Mouse (Mus musculus) bone marrow macrophage, adult 2 months (primary cell): ENCODE measurements around the gene Olfr1294. TPM values are rescaled to one million over a fixed set of nuclear protein-coding genes. Genes with fewer than 3 reads are reported as not detected.

ENCODE experiments used
- H3K27ac ChIP-seq: 2 replicates; pipeline ENCODE4 v1.5.1; 2012; ENCODE audit warnings: low read depth, low read length; ENCODE audit not compliant: insufficient read depth
- H3K4me1 ChIP-seq: 2 replicates; pipeline ENCODE4 v1.6.1; 2012; ENCODE audit warnings: low read length; ENCODE audit not compliant: control insufficient read depth, insufficient read depth
- H3K4me3 ChIP-seq: 2 replicates; pipeline ENCODE4 v1.5.1; 2012; ENCODE audit warnings: mild to moderate bottlenecking, low read length, moderate library complexity; ENCODE audit not compliant: insufficient read depth
- CTCF ChIP-seq: IDR thresholded peaks from 2 replicates; pipeline ENCODE4 v1.5.1; 2012; ENCODE audit warnings: low read depth, mild to moderate bottlenecking, low read length, moderate library complexity
- POLR2A ChIP-seq: IDR thresholded peaks from 2 replicates; pipeline ENCODE4 v1.6.1; 2012; ENCODE audit warnings: mild to moderate bottlenecking, low read depth, low read length, borderline replicate concordance
- polyA plus RNA-seq: library from polyadenylated mRNA; stranded (reverse); fragments of >200 nt; gene quantifications from 2 replicates; pipeline ENCODE4 v1.2.4, GENCODE M21; 2012; ENCODE audit not compliant: missing spikeins, insufficient read depth, insufficient read length

Gene Olfr1294
- polyA plus RNA-seq = not detected in 2 replicates

DNA sequence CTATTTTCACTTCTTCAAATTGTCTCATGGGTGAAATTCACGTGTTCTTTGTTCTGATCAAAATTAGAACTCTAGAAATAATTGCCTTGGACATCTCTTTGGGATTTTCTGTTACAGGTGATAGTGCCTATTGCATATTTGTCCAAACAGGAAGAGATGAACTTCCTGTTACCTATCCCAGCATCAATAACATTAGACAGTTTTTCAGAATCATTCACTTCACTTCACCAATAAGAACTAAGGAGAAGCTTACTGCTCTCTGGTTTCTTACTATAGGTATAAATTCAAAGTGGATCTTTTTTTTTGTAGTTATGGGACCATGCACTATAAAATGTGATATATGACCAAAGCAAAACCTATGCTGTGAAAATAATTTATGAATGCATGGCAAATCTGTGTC, at the start of gene Olfr1294:
Gene Olfr1294 (minus strand): TSS at position 101 of the 400 bp plus-strand sequence.
- Histone ChIP-seq H3K27ac (no peak within 1 kb of the TSS), H3K4me1 (no peaks in the 10 kb centered on the region), H3K4me3 (no peak within 1 kb of the TSS)
- TF ChIP-seq CTCF (no peak), POLR2A (no peak)

DNA sequence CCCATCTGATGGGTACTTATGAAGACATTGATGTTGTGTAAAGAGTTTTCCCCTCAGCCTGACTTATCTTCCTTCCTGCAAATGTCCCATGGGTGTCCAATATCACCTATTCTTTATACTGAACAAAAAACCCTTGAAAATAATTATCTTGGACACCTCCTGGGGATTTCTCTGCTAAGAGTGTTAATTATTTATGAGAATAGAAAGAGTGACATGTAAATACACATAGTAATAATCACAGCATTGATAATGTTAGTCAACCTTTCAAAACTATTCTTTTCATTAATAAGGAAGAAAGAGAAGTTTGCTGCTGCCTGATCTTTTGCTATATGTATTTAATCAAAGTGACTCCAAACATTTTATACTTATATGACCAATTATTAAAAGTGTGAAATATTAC, 29.5 kb upstream of the Olfr1294 start, which contains the start of gene Olfr1295:
Gene Olfr1295 (minus strand): TSS at position 101 of the 400 bp plus-strand sequence.
- no peak within 1 kb of the TSS for H3K4me3 ChIP-seq
- no peak within 1 kb of the TSS for H3K27ac ChIP-seq
- no peak for TF ChIP-seq POLR2A
- no peak for TF ChIP-seq CTCF
- no peaks in the 10 kb centered on the region for H3K4me1 ChIP-seq

DNA sequence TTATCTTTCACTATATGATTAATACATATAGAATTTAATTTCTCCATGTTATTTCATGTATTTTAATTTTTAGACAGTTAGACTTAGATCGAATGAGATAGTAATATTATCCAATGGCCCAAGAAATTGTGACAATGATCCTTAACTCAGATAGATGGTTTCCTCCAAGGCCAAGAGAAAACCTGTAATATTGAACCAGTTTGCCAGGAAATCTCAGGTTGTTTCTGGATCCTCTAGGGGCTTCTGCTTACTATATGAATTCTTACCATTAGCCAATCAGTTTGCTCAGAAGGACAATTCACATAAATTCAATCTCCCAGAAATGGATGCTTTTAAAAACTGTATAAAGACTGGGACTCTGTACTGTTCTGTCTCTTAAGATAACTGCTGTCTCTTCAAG, 15.2 kb downstream of the Olfr1294 start, which contains the start of gene Olfr1293-ps:
Gene Olfr1293-ps (plus strand): TSS at position 301 of the 400 bp plus-strand sequence.
- TF ChIP-seq POLR2A (no peak), CTCF (no peak)
- H3K27ac ChIP-seq = no peak within 1 kb of the TSS
- H3K4me1 ChIP-seq = no peaks in the 10 kb centered on the region
- H3K4me3 ChIP-seq = no peak within 1 kb of the TSS

DNA sequence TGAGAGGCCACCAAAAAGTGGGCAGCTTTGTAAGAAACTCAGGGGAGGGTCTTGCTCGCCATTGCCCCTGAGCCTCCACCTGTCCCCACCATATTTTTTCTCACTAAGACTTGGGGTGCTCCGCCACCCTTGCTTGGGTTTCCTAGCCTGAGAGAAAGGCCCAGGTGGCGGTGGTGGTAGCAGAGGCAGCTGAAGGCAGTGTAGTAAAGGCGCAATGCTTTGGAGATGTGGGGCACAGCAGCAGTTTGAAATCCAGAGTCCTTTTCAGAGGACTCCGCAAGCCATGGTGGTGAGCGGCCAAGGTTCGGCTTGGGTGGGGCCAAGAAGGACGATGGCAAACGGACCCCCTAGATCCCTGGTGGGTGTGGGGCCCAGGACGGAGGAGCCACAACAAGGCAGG, 22.6 kb downstream of the Olfr1294 start:
- H3K4me3 ChIP-seq = no peak overlapping the region
- no peak for TF ChIP-seq CTCF
- TF ChIP-seq POLR2A = no peak
- no peaks in the 10 kb centered on the region for H3K4me1 ChIP-seq
- no peak overlapping the region for H3K27ac ChIP-seq

DNA sequence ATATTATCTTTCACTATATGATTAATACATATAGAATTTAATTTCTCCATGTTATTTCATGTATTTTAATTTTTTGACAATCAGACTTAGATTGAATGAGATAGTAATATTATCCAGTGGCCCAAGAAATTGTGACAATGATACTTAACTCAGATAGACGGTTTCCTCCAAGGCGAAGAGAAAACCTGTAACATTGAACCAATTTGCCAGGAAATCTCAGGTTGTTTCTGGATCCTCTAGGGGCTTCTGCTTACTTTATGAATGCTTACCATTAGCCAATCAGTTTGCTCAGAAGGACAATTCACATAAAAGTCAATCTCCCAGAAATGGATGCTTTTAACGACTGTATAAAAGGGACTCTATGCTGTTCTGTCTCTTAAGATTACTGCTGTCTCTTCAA, 43.2 kb downstream of the Olfr1294 start, which contains the start of gene Olfr1291-ps1:
Gene Olfr1291-ps1 (plus strand): TSS at position 301 of the 400 bp plus-strand sequence.
- H3K4me1 ChIP-seq = no peaks in the 10 kb centered on the region
- no peak for TF ChIP-seq CTCF
- TF ChIP-seq POLR2A = no peak
- H3K4me3 ChIP-seq = no peak within 1 kb of the TSS
- no peak within 1 kb of the TSS for H3K27ac ChIP-seq

DNA sequence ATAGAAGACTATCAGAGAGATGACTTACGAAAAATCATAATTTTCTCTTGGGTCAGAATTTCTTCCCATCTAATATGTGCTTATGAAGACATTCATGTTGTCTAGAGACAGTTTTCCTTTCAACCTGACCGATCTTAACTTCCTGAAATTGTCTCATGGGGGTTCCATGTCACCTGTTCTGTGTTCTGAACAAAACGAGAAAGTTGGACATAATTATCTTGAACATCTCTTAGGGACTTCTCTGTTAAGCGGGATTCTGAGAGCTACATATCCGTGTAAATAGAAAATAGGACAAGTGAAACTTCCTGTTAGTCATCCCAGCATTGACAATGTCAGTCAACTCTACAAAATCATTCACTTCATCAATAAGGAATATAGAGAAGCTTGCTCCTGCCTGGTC, 46.4 kb downstream of the Olfr1294 start, which contains the start of gene Olfr1290:
Gene Olfr1290 (minus strand): TSS at position 101 of the 400 bp plus-strand sequence.
- H3K27ac ChIP-seq = no peak within 1 kb of the TSS
- TF ChIP-seq POLR2A (no peak), CTCF (no peak)
- H3K4me1 ChIP-seq = no peaks in the 10 kb centered on the region
- no peak within 1 kb of the TSS for H3K4me3 ChIP-seq

Other genes with a start within 250 kb of the Olfr1294 start
- not detected in 2 replicates for gene Olfr1279, start 239.7 kb downstream of the Olfr1294 start, polyA plus RNA-seq
- not detected in 2 replicates for gene Olfr1280, start 226.3 kb downstream of the Olfr1294 start, polyA plus RNA-seq
- gene Olfr1281, start 213.8 kb downstream of the Olfr1294 start, polyA plus RNA-seq = 0.16 TPM in 1 of 2 replicates, not detected in the other
- not detected in 2 replicates for gene Olfr1282, start 204.2 kb downstream of the Olfr1294 start, polyA plus RNA-seq
- gene Olfr1283, start 173.5 kb downstream of the Olfr1294 start, polyA plus RNA-seq = not detected in 2 replicates
- gene Olfr1284, start 164.8 kb downstream of the Olfr1294 start, polyA plus RNA-seq = not detected in 2 replicates
- not detected in 2 replicates for gene Olfr1286, start 117.2 kb downstream of the Olfr1294 start, polyA plus RNA-seq
- not detected in 2 replicates for gene Olfr1287, start 91.1 kb downstream of the Olfr1294 start, polyA plus RNA-seq
- not detected in 2 replicates for gene Olfr1288, start 66.2 kb downstream of the Olfr1294 start, polyA plus RNA-seq
- not detected in 2 replicates for gene Olfr1289, start 59.5 kb downstream of the Olfr1294 start, polyA plus RNA-seq
- gene Olfr1290, start 46.5 kb downstream of the Olfr1294 start, polyA plus RNA-seq = not detected in 2 replicates
- gene Olfr1291-ps1, start 43.1 kb downstream of the Olfr1294 start, polyA plus RNA-seq = not detected in 2 replicates
- not detected in 2 replicates for gene Olfr1293-ps, start 15.1 kb downstream of the Olfr1294 start, polyA plus RNA-seq
- gene Olfr1295, start 29.4 kb upstream of the Olfr1294 start, polyA plus RNA-seq = not detected in 2 replicates
- 0.33 TPM in 1 of 2 replicates, not detected in the other for gene Olfr1297, start 86.2 kb upstream of the Olfr1294 start, polyA plus RNA-seq
- not detected in 2 replicates for gene Olfr1298, start 108.9 kb upstream of the Olfr1294 start, polyA plus RNA-seq
- gene Olfr1299, start 121.1 kb upstream of the Olfr1294 start, polyA plus RNA-seq = not detected in 2 replicates
- not detected in 2 replicates for gene Olfr1301, start 210.7 kb upstream of the Olfr1294 start, polyA plus RNA-seq
- gene Olfr1302, start 237.1 kb upstream of the Olfr1294 start, polyA plus RNA-seq = not detected in 2 replicates